Mouse (Mus musculus): ENCODE measurements at regions not wholly inside any gene's neighbourhood (a gene's known extent, or its start where the extent isn't known, plus 50 kb on each side); places are given as distances from the start of the nearest gene placed in this dataset.
A peak's percentile ranks its signal among the peaks of the same experiment; 100 is the strongest.

DNA sequence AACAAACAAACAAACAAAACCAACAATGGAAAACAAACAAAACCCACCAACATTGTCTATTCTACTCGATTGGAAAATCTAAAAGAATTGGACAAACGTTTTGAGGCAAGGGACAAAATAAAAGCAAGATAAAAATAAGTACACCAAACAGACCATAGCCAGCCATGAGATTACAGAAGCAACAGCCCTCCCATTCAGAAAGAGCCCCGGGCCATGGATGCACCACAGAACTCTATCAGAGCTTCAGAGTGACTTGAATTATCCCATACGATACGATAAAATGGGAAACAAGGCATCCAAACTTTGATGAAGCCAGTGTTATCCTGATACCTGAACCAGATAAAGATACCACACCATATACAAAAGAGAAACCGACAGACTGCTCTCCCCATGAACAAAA is 68.7 kb downstream of the Npepl1 start:
- DNase-seq (ENCODE audit: low read depth, low spot score): no peak

DNA sequence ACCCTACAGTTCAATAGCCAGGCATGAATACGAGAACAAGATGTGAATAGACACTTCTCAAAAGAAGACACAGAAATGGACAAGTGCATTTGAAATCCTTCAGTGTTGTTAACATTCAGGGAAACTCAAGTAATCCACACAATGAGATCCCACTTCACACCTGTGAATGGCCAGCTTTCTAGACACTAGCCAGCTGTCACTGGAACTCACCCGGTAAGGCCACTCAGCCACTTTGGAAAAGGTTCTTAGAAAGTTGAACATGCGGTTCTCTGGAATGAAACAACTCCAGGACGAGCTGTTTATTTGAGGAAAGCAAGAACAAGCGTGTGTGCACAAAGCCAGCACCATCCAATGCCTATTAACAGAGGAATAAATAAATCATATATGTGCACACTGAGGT is 74.6 kb downstream of the Npepl1 start:
- no peak for DNase-seq (ENCODE audit: low read depth, low spot score)

DNA sequence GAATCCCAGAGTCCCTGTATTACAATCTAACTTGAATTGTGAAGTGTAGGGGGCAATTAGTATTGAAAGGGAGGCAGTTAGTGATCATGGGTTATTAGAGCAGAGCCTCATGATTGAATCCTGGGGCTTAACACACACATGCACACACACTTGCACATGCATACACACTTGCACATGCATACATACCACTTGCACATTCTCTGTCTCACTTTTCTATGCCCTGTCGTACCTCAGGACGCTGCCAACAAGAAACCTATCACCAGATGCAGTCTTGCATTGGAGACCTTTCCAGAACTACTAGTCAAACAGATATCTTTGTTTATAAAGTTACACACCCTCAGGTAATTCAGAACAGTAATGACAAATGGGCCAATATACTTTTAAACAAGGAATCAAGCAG is 80.9 kb downstream of the Npepl1 start:
- DNase-seq (ENCODE audit: low read depth, low spot score): no peak

DNA sequence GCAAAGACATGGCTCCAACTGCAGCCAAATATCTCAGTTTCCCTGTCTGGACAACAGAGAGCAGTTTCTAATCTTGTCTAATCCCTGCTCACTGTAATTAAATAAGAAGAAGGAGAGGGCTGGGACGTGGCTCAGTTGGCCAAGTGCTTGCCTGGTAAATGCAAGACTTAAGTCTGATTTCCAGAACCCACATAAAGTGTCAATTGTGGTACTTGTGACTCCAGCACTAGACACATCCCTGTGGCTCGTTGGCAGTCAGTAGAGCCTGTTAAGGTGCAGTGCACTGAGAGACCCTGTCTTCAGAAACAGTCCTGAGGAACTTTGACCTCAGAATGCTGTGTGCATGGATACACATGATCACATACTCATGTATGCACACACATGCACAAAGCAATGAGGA is 81.4 kb downstream of the Npepl1 start:
- no peak for DNase-seq (ENCODE audit: low read depth, low spot score)

DNA sequence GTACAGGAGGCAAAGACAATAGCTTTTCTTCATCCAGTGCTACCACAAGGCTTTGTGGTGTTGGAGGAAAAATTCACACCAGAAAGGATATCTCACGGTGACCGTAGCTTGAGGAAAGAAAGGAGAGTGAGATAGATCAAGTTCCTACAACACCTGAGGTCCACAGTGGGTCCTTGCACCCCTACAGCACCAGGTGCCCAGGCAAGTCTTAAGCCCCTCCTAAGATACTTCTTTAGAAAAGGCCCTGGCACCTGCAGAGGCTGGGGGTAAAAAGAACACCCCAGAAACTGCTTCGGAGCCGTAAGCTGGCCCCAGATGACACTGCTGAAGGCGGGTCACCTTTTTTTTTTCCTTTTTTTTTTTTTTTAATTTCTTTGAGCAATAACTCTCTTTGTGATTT is 81.9 kb downstream of the Npepl1 start:
- DNase-seq (ENCODE audit: low read depth, low spot score): no peak

DNA sequence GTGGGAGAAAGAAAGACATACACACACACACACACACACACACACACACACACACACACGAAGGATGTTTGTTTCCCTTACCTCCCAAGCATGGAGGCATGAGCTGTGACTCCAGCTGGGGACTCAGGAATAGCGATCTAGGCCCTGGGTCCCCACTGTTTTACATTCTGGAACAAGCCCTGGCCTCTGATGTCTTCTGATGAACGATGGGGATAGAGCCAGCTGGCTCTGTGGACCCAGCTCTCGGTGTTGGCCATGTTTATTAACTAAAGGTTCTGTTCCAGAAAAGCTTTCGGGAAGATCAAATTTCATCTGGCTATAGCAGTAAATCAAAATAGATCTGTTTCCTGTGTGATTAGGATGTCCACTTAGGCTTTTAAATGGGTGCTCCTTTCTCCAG is 83.4 kb downstream of the Npepl1 start:
- no peak for DNase-seq (ENCODE audit: low read depth, low spot score)

DNA sequence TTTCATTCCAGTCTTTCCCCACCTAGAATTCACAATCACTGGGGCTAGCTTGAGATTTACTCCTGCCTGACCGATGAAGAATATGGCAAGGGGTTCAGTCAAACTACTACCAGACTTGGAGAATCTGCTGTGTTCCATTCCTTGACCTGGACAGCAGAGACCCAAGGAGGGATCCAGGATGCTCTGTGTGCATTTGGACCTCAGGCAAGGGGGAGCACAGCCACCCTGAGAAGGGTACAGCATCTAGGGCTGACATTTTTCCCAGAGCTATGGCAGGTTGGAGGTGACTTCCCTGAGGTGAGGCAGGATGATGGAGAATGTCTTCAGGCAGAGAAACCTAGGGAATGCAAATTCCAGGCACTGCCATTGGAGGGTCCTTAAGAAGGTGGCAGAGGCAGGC is 85.5 kb downstream of the Npepl1 start:
- no peak for DNase-seq (ENCODE audit: low read depth, low spot score)

DNA sequence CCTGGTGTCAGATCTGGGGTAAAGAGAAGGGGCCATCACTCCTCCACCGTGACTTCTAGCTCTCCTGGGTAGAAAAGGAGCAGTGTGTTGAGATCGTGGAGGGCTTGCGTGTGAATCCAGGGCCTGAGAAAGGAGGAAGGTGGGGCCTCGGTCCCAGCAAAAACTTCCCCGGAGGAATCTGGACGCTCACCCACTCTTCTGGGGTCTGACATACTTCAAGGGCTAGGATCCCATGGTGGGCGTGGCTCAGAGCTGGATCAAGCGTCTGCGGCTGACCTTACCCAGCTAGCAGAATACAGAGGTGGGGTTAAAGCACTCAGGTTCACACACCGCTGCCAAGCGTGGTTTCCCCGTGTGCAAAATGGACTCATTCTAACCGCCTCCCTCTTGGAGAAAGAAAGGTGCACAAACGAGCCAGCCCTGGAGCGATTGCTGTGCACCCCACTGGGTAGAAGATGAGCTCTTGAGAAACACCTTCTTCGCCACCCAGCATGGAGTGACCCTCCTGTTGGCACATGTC is 86.6 kb downstream of the Npepl1 start:
- DNase-seq (ENCODE audit: low read depth, low spot score): no peak

DNA sequence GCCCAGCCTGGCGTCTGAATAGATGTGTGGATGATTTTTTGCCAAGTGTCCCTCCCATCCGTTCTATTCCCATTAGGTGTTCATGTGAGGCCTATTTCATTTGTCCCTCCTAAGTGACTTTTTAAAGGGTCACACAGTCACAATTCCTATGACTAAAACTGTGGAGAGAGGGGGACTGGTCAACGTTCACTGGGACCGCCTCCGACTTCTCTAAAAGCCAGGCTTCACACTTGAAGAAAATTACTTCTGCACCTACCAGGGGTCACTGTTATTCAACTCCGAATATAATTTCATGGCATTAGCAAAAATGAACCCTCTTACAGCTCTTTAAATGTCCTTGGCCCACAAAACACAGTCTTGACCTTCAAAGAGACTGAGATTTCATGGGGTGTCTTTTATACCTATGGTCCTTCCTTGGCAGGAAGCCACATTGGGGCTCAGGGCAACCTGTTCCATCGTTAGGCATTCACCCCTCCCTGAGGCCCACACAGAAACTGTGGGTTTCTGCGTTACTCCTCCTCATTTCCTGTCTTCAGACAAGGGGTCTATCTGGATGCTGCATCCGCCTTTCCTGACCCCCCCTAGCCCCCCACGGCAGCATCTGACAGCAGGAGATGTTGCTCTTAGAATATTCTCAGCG is 86.7 kb upstream of the Gnas start:
- no peak for DNase-seq (ENCODE audit: low read depth, low spot score)

DNA sequence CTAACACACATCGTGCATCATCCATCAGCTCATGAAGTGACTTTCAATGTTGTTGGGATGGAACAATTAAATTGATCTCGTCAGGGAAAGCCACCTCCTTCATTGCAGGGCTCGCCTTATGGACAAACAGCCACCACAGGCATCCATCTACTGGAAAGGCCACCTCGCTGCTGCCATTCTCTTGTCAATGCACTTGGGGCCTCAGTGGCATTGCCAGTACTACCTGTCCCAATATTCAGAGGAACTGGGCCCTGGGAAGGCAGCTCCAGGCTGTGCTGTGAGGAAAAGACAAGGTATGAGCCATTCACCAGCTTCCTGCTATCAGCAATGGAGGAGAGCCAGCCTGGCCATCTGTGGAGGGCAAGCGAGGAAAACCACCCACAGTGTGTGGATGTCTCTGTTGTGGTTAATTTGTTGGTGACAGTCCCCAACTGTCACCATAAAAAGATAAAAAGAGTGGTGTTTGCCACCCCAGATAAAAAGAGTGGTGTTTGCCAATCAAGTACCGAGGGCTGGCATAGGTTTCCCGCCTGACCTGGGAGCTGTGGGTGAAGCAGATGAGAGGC is 85.6 kb upstream of the Gnas start:
- peak; percentile 49 for DNase-seq (ENCODE audit: low read depth, low spot score)

DNA sequence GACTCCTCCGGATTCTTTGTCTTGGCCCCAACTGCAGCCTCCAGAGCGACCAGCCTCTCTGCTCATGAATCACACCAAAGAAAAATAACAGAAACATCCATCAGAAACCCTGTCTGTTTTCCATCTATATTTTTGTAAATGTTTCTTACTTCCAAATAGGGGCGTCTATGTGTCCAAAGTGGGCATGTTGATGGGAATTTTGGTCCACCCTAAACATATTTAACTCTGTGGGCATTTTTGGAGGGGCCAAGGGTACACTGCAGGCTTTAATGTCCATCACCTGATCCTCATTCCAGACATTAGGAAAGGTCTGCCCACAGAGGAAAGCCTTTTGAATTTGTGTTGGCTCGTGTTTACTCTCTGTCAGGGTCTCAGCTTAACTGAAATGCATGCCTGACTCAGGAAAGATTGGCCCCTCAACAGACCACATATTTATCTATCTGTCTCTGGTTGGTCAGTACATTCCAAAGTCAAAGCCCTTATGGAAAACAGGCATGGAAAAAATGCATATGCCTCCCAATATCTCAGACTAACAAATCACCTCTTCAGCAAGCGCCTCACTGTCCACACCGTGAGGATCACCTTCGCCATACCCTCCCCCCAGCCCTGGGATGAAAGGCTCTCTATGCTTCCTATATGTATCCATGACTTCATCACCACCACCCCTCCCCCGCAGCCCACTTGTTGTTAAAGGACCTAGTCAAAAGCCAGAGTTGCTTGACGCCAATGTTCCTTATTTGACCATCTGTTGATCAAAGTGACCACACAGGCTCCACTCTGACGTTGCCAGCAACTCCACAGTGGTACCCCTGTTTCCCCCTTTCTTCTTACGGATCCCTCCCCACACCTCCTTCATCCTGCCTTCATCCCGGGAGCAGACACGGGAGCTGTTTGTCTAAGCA is 83.9 kb upstream of the Gnas start:
- no peak for DNase-seq (ENCODE audit: low read depth, low spot score)

DNA sequence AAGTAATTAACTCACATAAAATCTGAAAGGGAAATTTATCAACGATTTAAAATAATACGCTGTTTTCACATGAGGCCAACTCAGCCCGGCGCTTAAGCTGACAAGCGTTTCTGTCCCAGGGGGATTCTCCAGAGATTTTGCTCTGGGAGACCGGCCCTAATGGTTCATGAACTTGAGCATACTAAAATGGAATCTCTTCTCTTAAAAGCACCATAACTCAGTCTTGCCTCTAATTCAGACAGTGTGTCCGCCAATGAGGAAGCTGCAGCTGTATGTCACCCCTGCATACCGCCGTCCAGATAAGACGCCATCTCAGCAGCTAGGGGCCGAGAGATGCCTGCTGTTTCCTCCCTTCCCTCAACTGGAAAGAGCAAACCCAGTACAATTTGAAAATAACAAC is 80.7 kb upstream of the Gnas start:
- DNase-seq (ENCODE audit: low read depth, low spot score): no peak

DNA sequence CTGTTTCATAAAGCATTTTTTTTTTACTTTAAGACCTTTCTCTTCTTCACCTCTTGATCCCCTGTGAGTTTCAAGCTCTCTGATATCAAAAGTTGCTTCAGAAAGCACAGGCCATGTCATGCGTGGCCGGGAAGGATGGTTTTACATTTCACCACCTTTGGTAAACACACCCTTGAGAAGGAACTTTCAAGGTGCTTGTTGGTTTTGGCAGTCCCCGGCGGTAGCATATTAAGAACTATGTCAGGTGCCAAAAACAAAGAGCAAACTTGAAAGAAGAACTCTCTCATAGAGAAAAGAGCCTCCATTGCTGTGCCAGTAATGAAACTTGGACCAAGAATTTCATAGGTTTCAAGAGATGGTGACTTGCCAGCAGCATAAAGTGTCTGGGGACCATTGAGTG is 72.4 kb upstream of the Gnas start:
- DNase-seq (ENCODE audit: low read depth, low spot score): no peak

DNA sequence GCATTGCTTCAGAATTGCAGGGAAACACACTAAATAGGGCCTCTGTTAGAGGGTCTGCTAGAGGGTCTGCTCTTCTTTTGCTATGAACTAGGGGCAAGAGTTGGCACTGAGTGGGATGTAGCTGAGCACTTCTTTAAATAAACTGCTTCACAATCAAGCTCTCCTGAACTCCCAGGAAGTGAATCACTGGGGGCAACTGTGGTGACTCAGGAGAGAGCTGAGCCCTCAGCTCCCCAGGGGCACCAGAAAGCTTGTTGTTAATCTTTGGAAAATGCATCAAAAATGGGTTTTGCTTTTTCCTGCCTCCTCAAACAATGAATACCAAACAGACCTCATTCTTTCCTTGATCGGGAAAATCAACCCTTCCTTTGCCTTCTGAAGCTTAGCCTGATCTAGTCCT is 57.5 kb upstream of the Gnas start:
- DNase-seq (ENCODE audit: low read depth, low spot score): peak; percentile 25
